Mouse (Mus musculus): ENCODE data around the gene Cdk5r1. TPM values are rescaled to one million over a fixed set of nuclear protein-coding genes. Genes with fewer than 3 reads are reported as not detected.

The Cdk5r1 gene
- polyA plus RNA-seq, 1 experiment from 2014 or later, result 92.7 TPM

GRCm38 (mm10) chr11:80479425-80479824 is 2.6 kb downstream of the Cdk5r1 start:
- peak overlapping the region; percentile 99 for H3K27ac ChIP-seq
- H3K4me3 ChIP-seq (replicated peaks; ENCODE audit: low read length), result peak overlapping the region; percentile 90
- no peak for DNase-seq (ENCODE audit: low spot score)
- ATAC-seq (ENCODE audit: low FRiP score), result no peak
- H3K36me3 ChIP-seq (replicated peaks; ENCODE audit: control insufficient read depth, insufficient read depth), result peaks cover 26% of the 10 kb centered on the region
- no peaks in the 10 kb centered on the region for H3K9me3 ChIP-seq (ENCODE audit: control insufficient read depth, low read length)
- WGBS, result 27% methylated on average over 5 of the region's 5 CpGs
- H3K9ac ChIP-seq, result peak overlapping the region; percentile 100
- no peaks in the 10 kb centered on the region for H3K27me3 ChIP-seq (ENCODE audit: control insufficient read depth, insufficient read depth, low read length)
- peak overlapping the region; percentile 94 for H3K4me2 ChIP-seq (replicated peaks)
- H3K4me1 ChIP-seq (replicated peaks; ENCODE audit: control insufficient read depth, insufficient read depth, low read length), result peaks cover 41% of the 10 kb centered on the region

- peak overlapping the region; percentile 90 for H3K4me3 ChIP-seq (replicated peaks; ENCODE audit: low read length)
- no peak for ATAC-seq (ENCODE audit: low FRiP score)
- no peaks in the 10 kb centered on the region for H3K9me3 ChIP-seq (ENCODE audit: control insufficient read depth, low read length)
- peak overlapping the region; percentile 99 for H3K27ac ChIP-seq
- peaks cover 49% of the 10 kb centered on the region for H3K4me1 ChIP-seq (replicated peaks; ENCODE audit: control insufficient read depth, insufficient read depth, low read length)
- 41% methylated on average over 31 of the region's 31 CpGs for WGBS
- peaks cover 26% of the 10 kb centered on the region for H3K36me3 ChIP-seq (replicated peaks; ENCODE audit: control insufficient read depth, insufficient read depth)
- no peaks in the 10 kb centered on the region for H3K27me3 ChIP-seq (ENCODE audit: control insufficient read depth, insufficient read depth, low read length)
- H3K4me2 ChIP-seq (replicated peaks), result peak overlapping the region; percentile 94
- peak overlapping the region; percentile 100 for H3K9ac ChIP-seq
- DNase-seq (ENCODE audit: low spot score), result no peak
Measured at GRCm38 (mm10) chr11:80479906-80480866, 3.4 kb downstream of the Cdk5r1 start.

GRCm38 (mm10) chr11:80481409-80482050 is 4.7 kb downstream of the Cdk5r1 start:
- Histone ChIP-seq H3K9ac (peak overlapping the region; percentile 100), H3K4me2 (replicated peaks) (peak overlapping the region; percentile 94), H3K36me3 (replicated peaks; ENCODE audit: control insufficient read depth, insufficient read depth) (peaks cover 26% of the 10 kb centered on the region), H3K9me3 (ENCODE audit: control insufficient read depth, low read length) (no peaks in the 10 kb centered on the region), H3K4me3 (replicated peaks; ENCODE audit: low read length) (peak overlapping the region; percentile 90), H3K27me3 (ENCODE audit: control insufficient read depth, insufficient read depth, low read length) (no peaks in the 10 kb centered on the region), H3K4me1 (replicated peaks; ENCODE audit: control insufficient read depth, insufficient read depth, low read length) (peaks cover 51% of the 10 kb centered on the region), H3K27ac (peak overlapping the region; percentile 9; the same call in 1 of the 2 replicates)
- DNase-seq (ENCODE audit: low spot score) (no peak), ATAC-seq (ENCODE audit: low FRiP score) (no peak)
- 62% methylated on average over 13 of the region's 13 CpGs for WGBS

- Histone ChIP-seq H3K9me3 (ENCODE audit: control insufficient read depth, low read length) (no peaks in the 10 kb centered on the region), H3K4me2 (replicated peaks) (peak overlapping the region; percentile 94), H3K4me1 (replicated peaks; ENCODE audit: control insufficient read depth, insufficient read depth, low read length) (peaks cover 51% of the 10 kb centered on the region), H3K9ac (peak overlapping the region; percentile 100), H3K4me3 (replicated peaks; ENCODE audit: low read length) (peak overlapping the region; percentile 90), H3K27me3 (ENCODE audit: control insufficient read depth, insufficient read depth, low read length) (no peaks in the 10 kb centered on the region), H3K27ac (no peak overlapping the region; the same call in 1 of the 2 replicates), H3K36me3 (replicated peaks; ENCODE audit: control insufficient read depth, insufficient read depth) (peaks cover 26% of the 10 kb centered on the region)
- WGBS, result 74% methylated on average over 10 of the region's 10 CpGs
- DNase-seq (ENCODE audit: low spot score) (no peak), ATAC-seq (ENCODE audit: low FRiP score) (no peak)
Measured at GRCm38 (mm10) chr11:80482347-80482746, 5.5 kb downstream of the Cdk5r1 start.

- H3K27ac ChIP-seq, result peak overlapping the region; percentile 84; the same call in 1 of the 2 replicates
- H3K9ac ChIP-seq, result peak overlapping the region; percentile 100
- no peaks in the 10 kb centered on the region for H3K27me3 ChIP-seq (ENCODE audit: control insufficient read depth, insufficient read depth, low read length)
- 79% methylated on average over 7 of the region's 7 CpGs for WGBS
- peaks cover 52% of the 10 kb centered on the region for H3K4me1 ChIP-seq (replicated peaks; ENCODE audit: control insufficient read depth, insufficient read depth, low read length)
- no peaks in the 10 kb centered on the region for H3K9me3 ChIP-seq (ENCODE audit: control insufficient read depth, low read length)
- ATAC-seq (ENCODE audit: low FRiP score) (no peak), DNase-seq (ENCODE audit: low spot score) (no peak)
- peaks cover 26% of the 10 kb centered on the region for H3K36me3 ChIP-seq (replicated peaks; ENCODE audit: control insufficient read depth, insufficient read depth)
- H3K4me3 ChIP-seq (replicated peaks; ENCODE audit: low read length), result no peak overlapping the region; the same call in 1 of the 2 replicates
- H3K4me2 ChIP-seq (replicated peaks), result peak overlapping the region; percentile 94
Measured at GRCm38 (mm10) chr11:80482921-80483320, 6.1 kb downstream of the Cdk5r1 start.

- Histone ChIP-seq H3K27me3 (ENCODE audit: control insufficient read depth, insufficient read depth, low read length) (no peaks in the 10 kb centered on the region), H3K9ac (peak overlapping the region; percentile 100), H3K36me3 (replicated peaks; ENCODE audit: control insufficient read depth, insufficient read depth) (peaks cover 26% of the 10 kb centered on the region), H3K4me2 (replicated peaks) (peak overlapping the region; percentile 94), H3K9me3 (ENCODE audit: control insufficient read depth, low read length) (no peaks in the 10 kb centered on the region), H3K27ac (peak overlapping the region; percentile 84), H3K4me3 (replicated peaks; ENCODE audit: low read length) (peak overlapping the region; percentile 9; the same call in 1 of the 2 replicates), H3K4me1 (replicated peaks; ENCODE audit: control insufficient read depth, insufficient read depth, low read length) (peaks cover 57% of the 10 kb centered on the region)
- 74% methylated on average over 6 of the region's 6 CpGs for WGBS
- ATAC-seq (ENCODE audit: low FRiP score) (no peak), DNase-seq (ENCODE audit: low spot score) (no peak)
Measured at GRCm38 (mm10) chr11:80483536-80484067, 6.8 kb downstream of the Cdk5r1 start.

GRCm38 (mm10) chr11:80484191-80484791 is 7.5 kb downstream of the Cdk5r1 start:
- H3K36me3 ChIP-seq (replicated peaks; ENCODE audit: control insufficient read depth, insufficient read depth), result peaks cover 26% of the 10 kb centered on the region
- 16% methylated on average over 12 of the region's 12 CpGs for WGBS
- peak; percentile 73 for DNase-seq (ENCODE audit: low spot score)
- ATAC-seq (ENCODE audit: low FRiP score), result peak; percentile 84
- H3K4me2 ChIP-seq (replicated peaks), result peak overlapping the region; percentile 94
- H3K4me1 ChIP-seq (replicated peaks; ENCODE audit: control insufficient read depth, insufficient read depth, low read length), result peaks cover 64% of the 10 kb centered on the region
- H3K27ac ChIP-seq, result peak overlapping the region; percentile 84
- H3K9ac ChIP-seq, result peak overlapping the region; percentile 100
- no peaks in the 10 kb centered on the region for H3K9me3 ChIP-seq (ENCODE audit: control insufficient read depth, low read length)
- peak overlapping the region; percentile 9; the same call in 1 of the 2 replicates for H3K4me3 ChIP-seq (replicated peaks; ENCODE audit: low read length)
- H3K27me3 ChIP-seq (ENCODE audit: control insufficient read depth, insufficient read depth, low read length), result no peaks in the 10 kb centered on the region

- Histone ChIP-seq H3K36me3 (replicated peaks; ENCODE audit: control insufficient read depth, insufficient read depth) (peaks cover 21% of the 10 kb centered on the region), H3K27me3 (ENCODE audit: control insufficient read depth, insufficient read depth, low read length) (no peaks in the 10 kb centered on the region), H3K9me3 (ENCODE audit: control insufficient read depth, low read length) (no peaks in the 10 kb centered on the region), H3K4me1 (replicated peaks; ENCODE audit: control insufficient read depth, insufficient read depth, low read length) (peaks cover 72% of the 10 kb centered on the region), H3K4me2 (replicated peaks) (no peak overlapping the region), H3K4me3 (replicated peaks; ENCODE audit: low read length) (no peak overlapping the region), H3K9ac (no peak overlapping the region), H3K27ac (no peak overlapping the region)
- no peak for ATAC-seq (ENCODE audit: low FRiP score)
- DNase-seq (ENCODE audit: low spot score), result no peak
- 78% methylated on average over 9 of the region's 9 CpGs for WGBS
Measured at GRCm38 (mm10) chr11:80485120-80485551, 8.3 kb downstream of the Cdk5r1 start.
